Mouse (Mus musculus) CH12.LX (cell line): Measurements from ENCODE around the gene Tnnc2. TPM values are rescaled to one million over a fixed set of nuclear protein-coding genes. Genes with fewer than 3 reads are reported as not detected.

Source experiments
- DNase-seq: peaks from one replicate; pipeline ENCODE4 v3.0.0-alpha.2; 2013; ENCODE audit errors: extremely low read depth
- H3K27ac ChIP-seq: 2 replicates; pipeline ENCODE4 v1.5.1; 2012; ENCODE audit warnings: low read depth, mild to moderate bottlenecking, control low read depth, moderate library complexity; ENCODE audit not compliant: insufficient read depth
- H3K27me3 ChIP-seq: replicated peaks from 2 replicates; pipeline ENCODE3; 2012; ENCODE audit warnings: inconsistent platforms
- H3K36me3 ChIP-seq, 2 experiments: replicated peaks in 1 of 2; 2 replicates each; pipeline versions ENCODE3 to v1.6.1; 2012; ENCODE audit warnings: inconsistent platforms in 1 of 2, low read length in 1 of 2, mild to moderate bottlenecking in 1 of 2, mixed read lengths in 1 of 2, moderate library complexity in 1 of 2; ENCODE audit not compliant: control insufficient read depth in 1 of 2, insufficient read depth in 1 of 2
- H3K4me1 ChIP-seq, 2 experiments: 2 replicates each; pipeline ENCODE4 v1.6.1; 2012; ENCODE audit warnings: inconsistent platforms in 1 of 2, moderate library complexity in 1 of 2; ENCODE audit not compliant: insufficient read depth in 2 of 2, control insufficient read depth in 1 of 2
- H3K4me2 ChIP-seq: 2 replicates; pipeline ENCODE4 v1.6.1; 2012; ENCODE audit warnings: low read depth, mild to moderate bottlenecking, control low read depth; ENCODE audit not compliant: poor library complexity, insufficient read depth, severe bottlenecking
- H3K4me3 ChIP-seq, 3 experiments: fragments of 150-350 bp in 1 of 3; sonication (generic) in 1 of 3; replicated peaks in 1 of 3; 2 replicates each; pipeline versions ENCODE3 to v1.5.1; 2011 to 2012; ENCODE audit warnings: low read depth in 2 of 3, low read length in 2 of 3, mild to moderate bottlenecking in 2 of 3, moderate library complexity in 2 of 3, control low read depth in 1 of 3, improper control_type of control experiment in 1 of 3, inconsistent platforms in 1 of 3, mixed read lengths in 1 of 3; ENCODE audit not compliant: poor library complexity in 1 of 3
- H3K79me2 ChIP-seq: replicated peaks from 2 replicates; pipeline ENCODE4 v1.6.1; 2012; ENCODE audit warnings: mild to moderate bottlenecking, moderate library complexity; ENCODE audit not compliant: control insufficient read depth, poor library complexity, insufficient read depth, severe bottlenecking; ENCODE audit errors: extremely low read depth
- H3K9ac ChIP-seq: 2 replicates; pipeline ENCODE4 v1.6.1; 2012; ENCODE audit warnings: low read depth, mild to moderate bottlenecking, control low read depth, moderate library complexity; ENCODE audit not compliant: insufficient read depth
- H3K9me3 ChIP-seq: replicated peaks from 2 replicates; pipeline ENCODE3; 2012; ENCODE audit warnings: low read length, inconsistent platforms, mixed read lengths
- BHLHE40 ChIP-seq: IDR thresholded peaks from 2 replicates; pipeline ENCODE4 v1.6.1; 2011; ENCODE audit warnings: mild to moderate bottlenecking, low read depth, low read length, improper control_type of control experiment
- CTCF ChIP-seq, 2 experiments: IDR thresholded peaks in 1 of 2; conservative IDR thresholded peaks in 1 of 2; 2 replicates each; pipeline ENCODE4 v1.5.1; 2011 to 2012; ENCODE audit warnings: low read depth in 2 of 2, low read length in 2 of 2, improper control_type of control experiment in 1 of 2, inconsistent platforms in 1 of 2, mild to moderate bottlenecking in 1 of 2, moderate library complexity in 1 of 2
- EP300 ChIP-seq: IDR thresholded peaks from 2 replicates; pipeline ENCODE4 v1.6.1; 2011; ENCODE audit warnings: low read length, improper control_type of control experiment
- ETS1 ChIP-seq: conservative IDR thresholded peaks from 2 replicates; pipeline ENCODE4 v1.6.1; 2012; ENCODE audit warnings: low read depth, mild to moderate bottlenecking, inconsistent platforms, low read length, improper control_type of control experiment, moderate library complexity
- GABPA ChIP-seq: IDR thresholded peaks from 2 replicates; pipeline ENCODE4 v1.6.1; 2012; ENCODE audit warnings: low read depth, low read length, improper control_type of control experiment, inconsistent platforms; ENCODE audit not compliant: insufficient replicate concordance
- IRF4 ChIP-seq: IDR thresholded peaks from 2 replicates; pipeline ENCODE4 v1.6.1; 2014; ENCODE audit warnings: low read depth, mild to moderate bottlenecking, inconsistent platforms, low read length, improper control_type of control experiment
- JUN ChIP-seq: IDR thresholded peaks from 2 replicates; pipeline ENCODE4 v1.6.1; 2011; ENCODE audit warnings: low read depth, mild to moderate bottlenecking, low read length, improper control_type of control experiment, moderate library complexity; ENCODE audit not compliant: insufficient read depth
- JUND ChIP-seq: conservative IDR thresholded peaks from 2 replicates; pipeline ENCODE4 v1.6.1; 2011; ENCODE audit warnings: low read depth, low read length, improper control_type of control experiment
- KAT2A ChIP-seq: IDR thresholded peaks from 2 replicates; pipeline ENCODE4 v1.6.1; 2012; ENCODE audit warnings: low read length, improper control_type of control experiment, inconsistent platforms; ENCODE audit not compliant: insufficient replicate concordance
- MAX ChIP-seq: IDR thresholded peaks from 2 replicates; pipeline ENCODE4 v1.6.1; 2011; ENCODE audit warnings: low read length, improper control_type of control experiment
- MEF2A ChIP-seq: IDR thresholded peaks from 2 replicates; pipeline ENCODE4 v1.6.1; 2014; ENCODE audit warnings: low read depth, mild to moderate bottlenecking, inconsistent platforms, low read length, improper control_type of control experiment, borderline replicate concordance
- NELFE ChIP-seq: IDR thresholded peaks from 2 replicates; pipeline ENCODE4 v1.6.1; 2011; ENCODE audit warnings: low read depth, low read length, improper control_type of control experiment
- PAX5 ChIP-seq: IDR thresholded peaks from 2 replicates; pipeline ENCODE4 v1.6.1; 2012; ENCODE audit warnings: low read length, inconsistent platforms, mixed read lengths
- POLR2A ChIP-seq: IDR thresholded peaks from 2 replicates; pipeline ENCODE4 v1.6.1; 2011; ENCODE audit warnings: low read depth, mild to moderate bottlenecking, improper control_type of control experiment, low read length
- RCOR1 ChIP-seq: conservative IDR thresholded peaks from 2 replicates; pipeline ENCODE4 v1.6.1; 2012; ENCODE audit warnings: low read depth, mild to moderate bottlenecking, inconsistent platforms, low read length, improper control_type of control experiment
- SIN3A ChIP-seq: IDR thresholded peaks from 2 replicates; pipeline ENCODE4 v1.6.1; 2012; ENCODE audit warnings: low read length, improper control_type of control experiment, inconsistent platforms
- SMC3 ChIP-seq: IDR thresholded peaks from 2 replicates; pipeline ENCODE4 v1.6.1; 2011; ENCODE audit warnings: low read depth, low read length, improper control_type of control experiment
- TBP ChIP-seq: conservative IDR thresholded peaks from 2 replicates; pipeline ENCODE4 v1.6.1; 2011; ENCODE audit warnings: low read depth, low read length, improper control_type of control experiment
- UBTF ChIP-seq: IDR thresholded peaks from 2 replicates; pipeline ENCODE4 v1.6.1; 2012; ENCODE audit warnings: low read depth, mild to moderate bottlenecking, inconsistent platforms, low read length, improper control_type of control experiment, moderate library complexity
- USF1 ChIP-seq: IDR thresholded peaks from 2 replicates; pipeline ENCODE4 v1.6.1; 2014; ENCODE audit warnings: low read depth, mild to moderate bottlenecking, inconsistent platforms, low read length, improper control_type of control experiment
- USF2 ChIP-seq: conservative IDR thresholded peaks from 2 replicates; pipeline ENCODE4 v1.6.1; 2011; ENCODE audit warnings: low read depth, low read length, improper control_type of control experiment
- ZC3H11A ChIP-seq: IDR thresholded peaks from 2 replicates; pipeline ENCODE4 v1.6.1; 2012; ENCODE audit warnings: low read depth, mild to moderate bottlenecking, inconsistent platforms, low read length, improper control_type of control experiment
- ZMIZ1 ChIP-seq: IDR thresholded peaks from 2 replicates; pipeline ENCODE4 v1.6.1; 2012; ENCODE audit warnings: low read depth, mild to moderate bottlenecking, inconsistent platforms, low read length, improper control_type of control experiment
- dilution Hi-C: fragments of 300-500 bp; cut with MboI; formaldehyde crosslinking; loops from 2 replicates; pipeline ENCODE4 v1.14.3; 2020; ENCODE audit warnings: low sequenced_read_pairs; ENCODE audit not compliant: extremely low pct_unique_long_range_greater_than_20kb, extremely low pct_ligation_motif_present
- in situ Hi-C: fragments of 300-500 bp; cut with MboI; formaldehyde crosslinking; loops from 3 replicates; pipeline ENCODE4 v1.14.3; 2019; ENCODE audit warnings: low sequenced_read_pairs, low pct_ligation_motif_present, low pct_unique_long_range_greater_than_20kb, mixed read lengths
- polyA plus RNA-seq: library from polyadenylated mRNA; unstranded; fragments of >175 nt; gene quantifications from 2 replicates; pipeline ENCODE4 v1.2.1, GENCODE M21; 2012; ENCODE audit warnings: low read depth; ENCODE audit not compliant: insufficient read length
- total RNA-seq, 2 experiments: library from RNA; depleted of rRNA; stranded (reverse); fragments of 300-350 nt in 1 of 2; fragments of >200 nt in 1 of 2; gene quantifications; 2 replicates each; pipeline ENCODE4 v1.2.3; 2012 to 2014

Tnnc2 gene
- total and polyA plus RNA-seq, 3 experiments: not detected

GRCm38 (mm10) chr2:164781876-164782275 is 2.1 kb upstream of the Tnnc2 start:
- no peak overlapping the region for H3K4me3 ChIP-seq
- in situ Hi-C loops (no loop called here), dilution Hi-C loops (no loop called here)
- no peak overlapping the region for H3K4me2 ChIP-seq
- H3K36me3 ChIP-seq: no peaks in the 10 kb centered on the region
- H3K9ac ChIP-seq: no peak overlapping the region
- no peak for DNase-seq
- TF ChIP-seq CTCF (conservative IDR thresholded peaks at IDR 0.05 in 1 of 2, IDR thresholded peaks at IDR 0.05 in 1 of 2; ENCODE audit: low read depth in 2 of 2, low read length in 2 of 2): no peak
- no peak for TF ChIP-seq USF2
- no peak for TF ChIP-seq RCOR1
- TF ChIP-seq MEF2A: no peak
- TF ChIP-seq NELFE: no peak
- TF ChIP-seq MAX: no peak
- no peak overlapping the region for H3K27ac ChIP-seq
- H3K9me3 ChIP-seq: no peaks in the 10 kb centered on the region
- H3K27me3 ChIP-seq: peaks cover 64% of the 10 kb centered on the region
- peaks cover 7 to 16% of the 10 kb centered on the region in 2 experiments for H3K4me1 ChIP-seq
- H3K79me2 ChIP-seq: no peaks in the 10 kb centered on the region

GRCm38 (mm10) chr2:164778809-164779208 is 958 bp downstream of the Tnnc2 start:
- dilution Hi-C loops: no loop called here
- Histone ChIP-seq H3K4me3 (no peak overlapping the region), H3K9me3 (no peaks in the 10 kb centered on the region), H3K4me2 (no peak overlapping the region), H3K79me2 (no peaks in the 10 kb centered on the region)
- DNase-seq: no peak
- no peak for TF ChIP-seq KAT2A
- TF ChIP-seq PAX5: no peak
- no peak for TF ChIP-seq ETS1
- TF ChIP-seq CTCF (conservative IDR thresholded peaks at IDR 0.05 in 1 of 2, IDR thresholded peaks at IDR 0.05 in 1 of 2; ENCODE audit: low read depth in 2 of 2, low read length in 2 of 2): no peak
- TF ChIP-seq BHLHE40: no peak
- TF ChIP-seq IRF4: no peak
- no peak for TF ChIP-seq ZC3H11A
- no peak for TF ChIP-seq JUND
- no peak for TF ChIP-seq MAX
- no peak for TF ChIP-seq SMC3
- no peak for TF ChIP-seq ZMIZ1
- TF ChIP-seq GABPA: no peak
- TF ChIP-seq, all 38 proteins: peak for 0
- H3K36me3 ChIP-seq: peaks cover 0 to 2% of the 10 kb centered on the region in 2 experiments
- H3K9ac ChIP-seq: no peak overlapping the region
- in situ Hi-C loops: no loop called here
- H3K4me1 ChIP-seq: no peaks in the 10 kb centered on the region; a peak in 1 of 4 replicates
- peaks cover 63% of the 10 kb centered on the region for H3K27me3 ChIP-seq
- no peak overlapping the region for H3K27ac ChIP-seq

GRCm38 (mm10) chr2:164778015-164778287 is 1.8 kb downstream of the Tnnc2 start:
- TF ChIP-seq POLR2A: no peak
- TF ChIP-seq MAX: no peak
- TF ChIP-seq IRF4: no peak
- TF ChIP-seq ZMIZ1: no peak
- no peak for TF ChIP-seq GABPA
- TF ChIP-seq TBP: no peak
- no peak for TF ChIP-seq SIN3A
- TF ChIP-seq USF1: no peak
- no peak for TF ChIP-seq JUND
- no peak for TF ChIP-seq CTCF (conservative IDR thresholded peaks at IDR 0.05 in 1 of 2, IDR thresholded peaks at IDR 0.05 in 1 of 2; ENCODE audit: low read depth in 2 of 2, low read length in 2 of 2)
- no peak for TF ChIP-seq BHLHE40
- no peak for TF ChIP-seq JUN
- TF ChIP-seq UBTF: no peak
- no peak for TF ChIP-seq ETS1
- TF ChIP-seq RCOR1: no peak
- TF ChIP-seq EP300: no peak
- Histone ChIP-seq H3K4me1 (no peaks in the 10 kb centered on the region), H3K27ac (no peak overlapping the region), H3K79me2 (no peaks in the 10 kb centered on the region), H3K36me3 (peaks cover under 1 to 11% of the 10 kb centered on the region in 2 experiments), H3K9ac (no peak overlapping the region), H3K27me3 (peaks cover 58% of the 10 kb centered on the region), H3K4me2 (no peak overlapping the region), H3K9me3 (no peaks in the 10 kb centered on the region), H3K4me3 (no peak overlapping the region)
- dilution Hi-C loops: no loop called here
- in situ Hi-C loops: no loop called here
- DNase-seq: no peak
